Mouse (Mus musculus): ENCODE data around the gene Bhlhe23. TPM values are rescaled to one million over a fixed set of nuclear protein-coding genes. Genes with fewer than 3 reads are reported as not detected.

Gene Bhlhe23
- polyA plus RNA-seq, 1 experiment: 0.01 TPM

- H3K79me3 ChIP-seq (ENCODE audit: low read depth): no peaks in the 10 kb centered on the region
- H3K79me2 ChIP-seq (ENCODE audit: control insufficient read depth, insufficient read depth): no peaks in the 10 kb centered on the region
- no peak overlapping the region for H3K4me3 ChIP-seq (ENCODE audit: insufficient read depth, poor library complexity, severe bottlenecking)
- H3K27me3 ChIP-seq (ENCODE audit: control insufficient read depth, insufficient read depth, insufficient read length): peaks cover 32% of the 10 kb centered on the region
- no peaks in the 10 kb centered on the region for H3K36me3 ChIP-seq (ENCODE audit: control insufficient read depth, insufficient read depth)
- TF ChIP-seq MYOD1 (IDR thresholded peaks at IDR 0.05; ENCODE audit: control insufficient read depth, insufficient read length, low read depth): no peak
- TF ChIP-seq CEBPB (IDR thresholded peaks at IDR 0.05; ENCODE audit: low read depth): no peak
- no peak for TF ChIP-seq USF1 (IDR thresholded peaks at IDR 0.05; ENCODE audit: low read depth)
- TF ChIP-seq MYOG (IDR thresholded peaks at IDR 0.05; ENCODE audit: control insufficient read depth, extremely low read depth, insufficient read length): no peak
- no peak for TF ChIP-seq CTCF (IDR thresholded peaks at IDR 0.05; ENCODE audit: control insufficient read depth, insufficient read depth, insufficient read length)
- no peak for TF ChIP-seq MAX (IDR thresholded peaks at IDR 0.05)
- no peak overlapping the region for H3ac ChIP-seq (ENCODE audit: control insufficient read depth, insufficient read length, low read depth)
Observed at GRCm38 (mm10) chr2:180743321-180743720, 33.4 kb downstream of the Bhlhe23 start.

GRCm38 (mm10) chr2:180742820-180743219 lies 33.9 kb downstream of the Bhlhe23 start:
- no peaks in the 10 kb centered on the region for H3K36me3 ChIP-seq (ENCODE audit: control insufficient read depth, insufficient read depth)
- H3K4me3 ChIP-seq (ENCODE audit: insufficient read depth, poor library complexity, severe bottlenecking): no peak overlapping the region
- no peak overlapping the region for H3ac ChIP-seq (ENCODE audit: control insufficient read depth, insufficient read length, low read depth)
- peaks cover 32% of the 10 kb centered on the region for H3K27me3 ChIP-seq (ENCODE audit: control insufficient read depth, insufficient read depth, insufficient read length)
- no peaks in the 10 kb centered on the region for H3K79me3 ChIP-seq (ENCODE audit: low read depth)
- TF ChIP-seq FOSL1 (IDR thresholded peaks at IDR 0.05; ENCODE audit: insufficient read depth, low read length, poor library complexity, severe bottlenecking) (no peak), USF1 (IDR thresholded peaks at IDR 0.05; ENCODE audit: low read depth) (no peak), CTCF (IDR thresholded peaks at IDR 0.05; ENCODE audit: control insufficient read depth, insufficient read depth, insufficient read length) (no peak)
- no peaks in the 10 kb centered on the region for H3K79me2 ChIP-seq (ENCODE audit: control insufficient read depth, insufficient read depth)

GRCm38 (mm10) chr2:180741421-180741820 lies 35.3 kb downstream of the Bhlhe23 start:
- peaks cover 45% of the 10 kb centered on the region for H3K27me3 ChIP-seq (ENCODE audit: control insufficient read depth, insufficient read depth, insufficient read length)
- no peaks in the 10 kb centered on the region for H3K36me3 ChIP-seq (ENCODE audit: control insufficient read depth, insufficient read depth)
- H3K79me2 ChIP-seq (ENCODE audit: control insufficient read depth, insufficient read depth): no peaks in the 10 kb centered on the region
- no peaks in the 10 kb centered on the region for H3K79me3 ChIP-seq (ENCODE audit: low read depth)
- TF ChIP-seq CTCF (IDR thresholded peaks at IDR 0.05; ENCODE audit: control insufficient read depth, insufficient read depth, insufficient read length): no peak
- H3K4me3 ChIP-seq (ENCODE audit: insufficient read depth, poor library complexity, severe bottlenecking): no peak overlapping the region
- H3ac ChIP-seq (ENCODE audit: control insufficient read depth, insufficient read length, low read depth): no peak overlapping the region

- Histone ChIP-seq H3K36me3 (ENCODE audit: control insufficient read depth, insufficient read depth) (no peaks in the 10 kb centered on the region), H3ac (ENCODE audit: control insufficient read depth, insufficient read length, low read depth) (no peak overlapping the region), H3K79me2 (ENCODE audit: control insufficient read depth, insufficient read depth) (no peaks in the 10 kb centered on the region), H3K4me3 (ENCODE audit: insufficient read depth, poor library complexity, severe bottlenecking) (no peak overlapping the region), H3K79me3 (ENCODE audit: low read depth) (no peaks in the 10 kb centered on the region), H3K27me3 (ENCODE audit: control insufficient read depth, insufficient read depth, insufficient read length) (peaks cover 54% of the 10 kb centered on the region)
- TF ChIP-seq MAX (IDR thresholded peaks at IDR 0.05) (no peak), FOSL1 (IDR thresholded peaks at IDR 0.05; ENCODE audit: insufficient read depth, low read length, poor library complexity, severe bottlenecking) (no peak), MYOD1 (IDR thresholded peaks at IDR 0.05; ENCODE audit: control insufficient read depth, insufficient read length, low read depth) (no peak), USF1 (IDR thresholded peaks at IDR 0.05; ENCODE audit: low read depth) (no peak), CTCF (IDR thresholded peaks at IDR 0.05; ENCODE audit: control insufficient read depth, insufficient read depth, insufficient read length) (no peak), MYOG (IDR thresholded peaks at IDR 0.05; ENCODE audit: control insufficient read depth, extremely low read depth, insufficient read length) (no peak)
Observed at GRCm38 (mm10) chr2:180740349-180740748, 36.4 kb downstream of the Bhlhe23 start.

- Histone ChIP-seq H3K79me3 (ENCODE audit: low read depth) (no peaks in the 10 kb centered on the region), H3K27me3 (ENCODE audit: control insufficient read depth, insufficient read depth, insufficient read length) (peaks cover 69% of the 10 kb centered on the region), H3K4me3 (ENCODE audit: insufficient read depth, poor library complexity, severe bottlenecking) (no peak overlapping the region), H3ac (ENCODE audit: control insufficient read depth, insufficient read length, low read depth) (no peak overlapping the region), H3K36me3 (ENCODE audit: control insufficient read depth, insufficient read depth) (no peaks in the 10 kb centered on the region), H3K79me2 (ENCODE audit: control insufficient read depth, insufficient read depth) (no peaks in the 10 kb centered on the region)
- no peak for TF ChIP-seq CEBPB (IDR thresholded peaks at IDR 0.05; ENCODE audit: low read depth)
- no peak for TF ChIP-seq CTCF (IDR thresholded peaks at IDR 0.05; ENCODE audit: control insufficient read depth, insufficient read depth, insufficient read length)
- TF ChIP-seq MYOD1 (IDR thresholded peaks at IDR 0.05; ENCODE audit: control insufficient read depth, insufficient read length, low read depth): no peak
- TF ChIP-seq FOSL1 (IDR thresholded peaks at IDR 0.05; ENCODE audit: insufficient read depth, low read length, poor library complexity, severe bottlenecking): no peak
- no peak for TF ChIP-seq MYOG (IDR thresholded peaks at IDR 0.05; ENCODE audit: control insufficient read depth, extremely low read depth, insufficient read length)
- no peak for TF ChIP-seq USF1 (IDR thresholded peaks at IDR 0.05; ENCODE audit: low read depth)
- TF ChIP-seq MAX (IDR thresholded peaks at IDR 0.05): no peak
Observed at GRCm38 (mm10) chr2:180737984-180738383, 38.7 kb downstream of the Bhlhe23 start.

GRCm38 (mm10) chr2:180735232-180735631 lies 41.5 kb downstream of the Bhlhe23 start:
- Histone ChIP-seq H3K79me3 (ENCODE audit: low read depth) (no peaks in the 10 kb centered on the region), H3ac (ENCODE audit: control insufficient read depth, insufficient read length, low read depth) (no peak overlapping the region), H3K27me3 (ENCODE audit: control insufficient read depth, insufficient read depth, insufficient read length) (peaks cover 69% of the 10 kb centered on the region), H3K4me3 (ENCODE audit: insufficient read depth, poor library complexity, severe bottlenecking) (no peak overlapping the region), H3K36me3 (ENCODE audit: control insufficient read depth, insufficient read depth) (no peaks in the 10 kb centered on the region), H3K79me2 (ENCODE audit: control insufficient read depth, insufficient read depth) (no peaks in the 10 kb centered on the region)
- TF ChIP-seq MAX (IDR thresholded peaks at IDR 0.05) (no peak), USF1 (IDR thresholded peaks at IDR 0.05; ENCODE audit: low read depth) (no peak)
